Mouse (Mus musculus) lung, postnatal 0 days (tissue): ENCODE measurements at regions not wholly inside any gene's neighbourhood (a gene's known extent, or its start where the extent isn't known, plus 50 kb on each side); places are given as distances from the start of the nearest gene placed in this dataset.
A peak's percentile ranks its signal among the peaks of the same experiment; 100 is the strongest.

Experiments
- CTCF ChIP-seq: IDR thresholded peaks from 2 replicates; pipeline ENCODE4 v1.5.1; 2016; ENCODE audit warnings: antibody characterized with exemption, mild to moderate bottlenecking
- EP300 ChIP-seq: IDR thresholded peaks from 2 replicates; pipeline ENCODE4 v1.6.1; 2016; ENCODE audit warnings: antibody characterized with exemption, mild to moderate bottlenecking, control low read depth

GRCm38 (mm10) chr13:60347881-60348280, 170.7 kb upstream of the Gas1 start:
- peak; percentile 26 for TF ChIP-seq CTCF
- TF ChIP-seq EP300 = no peak
